13 mouse cellular contexts compared by ENCODE assay signal in genomic region chr2:103661696-103662095, GRCm38 (mm10).
DNase-seq lines count a peak whose midpoint lies in the region; ATAC-seq and TF ChIP-seq lines count a peak whose summit lies in the region.
"Had no signal": no experiment of that assay in that cellular context is flagged by ENCODE, and none has a peak within 500 bp of the region (broad histone marks: within the 10 kb centered on the region; RNA-seq: fewer than 3 reads in every experiment).

No protein-coding gene starts in this region.

- no peak for DNase-seq in gastrocnemius, adult 2 months
- no peak for DNase-seq in gastrocnemius, adult 8-10 months (ENCODE audit: low spot score in 2 of 2)
- no peak for DNase-seq in hindbrain, embryonic 11.5 days (ENCODE audit: low spot score)
- peak; percentile 49 for DNase-seq in NIH3T3 (ENCODE audit: low read depth)
- no peak for DNase-seq in heart, postnatal 0 days (ENCODE audit: low spot score)
- no peak for DNase-seq in left cerebral cortex, adult 2 months (ENCODE audit: extremely low spot score in 1 of 2, low spot score in 2 of 2)
- DNase-seq: gastrocnemius, postnatal 10 days had no signal

- H3K9ac ChIP-seq in hindbrain, embryonic 12.5 days: no peak overlapping the region
- H3K9ac ChIP-seq in hindbrain, embryonic 11.5 days (ENCODE audit: low read depth, low read length): no peak overlapping the region
- H3K9ac ChIP-seq in heart, postnatal 0 days (replicated peaks; ENCODE audit: low read depth, low read length): 0 out of 2 replicates have a peak overlapping the region, but pooled peaks have one; percentile 23
- H3K9ac ChIP-seq: forebrain, embryonic 13.5 days; lung, embryonic 15.5 days had no signal

- peaks cover 26% of the 10 kb centered on the region for H3K4me1 ChIP-seq in hindbrain, embryonic 12.5 days
- peaks cover 5% of the 10 kb centered on the region for H3K4me1 ChIP-seq in hindbrain, embryonic 11.5 days (replicated peaks; ENCODE audit: control insufficient read depth, insufficient read depth, low read length)
- peaks cover 50% of the 10 kb centered on the region for H3K4me1 ChIP-seq in heart, postnatal 0 days (ENCODE audit: control insufficient read depth, insufficient read depth)

- H3K27ac ChIP-seq in gastrocnemius, adult 2 months: peak overlapping the region; percentile 85
- 0 out of 2 replicates have a peak overlapping the region, but pooled peaks have one; percentile 45 for H3K27ac ChIP-seq in hindbrain, embryonic 12.5 days
- H3K27ac ChIP-seq in hindbrain, embryonic 11.5 days (ENCODE audit: low read depth, low read length): no peak overlapping the region
- H3K27ac ChIP-seq in heart, postnatal 0 days (ENCODE audit: low read depth): peak overlapping the region; percentile 88
- no peak overlapping the region for H3K27ac ChIP-seq in left cerebral cortex, adult 2 months
- H3K27ac ChIP-seq: forebrain, embryonic 13.5 days; layer of hippocampus, adult 2 months; lung, embryonic 15.5 days had no signal

- no peak for TF ChIP-seq EP300 in heart, postnatal 0 days (IDR thresholded peaks at IDR 0.05; ENCODE audit: low read depth)

- H3K4me2 ChIP-seq in hindbrain, embryonic 12.5 days (replicated peaks): no peak overlapping the region
- H3K4me2 ChIP-seq in hindbrain, embryonic 11.5 days (replicated peaks; ENCODE audit: low read depth, low read length): no peak overlapping the region
- H3K4me2 ChIP-seq in heart, postnatal 0 days (ENCODE audit: low read depth, low read length): no peak overlapping the region
- H3K4me2 ChIP-seq: forebrain, embryonic 13.5 days; liver, embryonic 11.5 days; lung, embryonic 15.5 days had no signal

- TF ChIP-seq CTCF in gastrocnemius, adult 2 months (IDR thresholded peaks at IDR 0.05): no peak
- no peak for TF ChIP-seq CTCF in heart, postnatal 0 days (IDR thresholded peaks at IDR 0.05; ENCODE audit: low read depth)
- TF ChIP-seq CTCF in left cerebral cortex, adult 2 months (IDR thresholded peaks at IDR 0.05): no peak

- no peak for ATAC-seq in hindbrain, embryonic 12.5 days (ENCODE audit: low FRiP score)
- no peak for ATAC-seq in hindbrain, embryonic 11.5 days (ENCODE audit: low FRiP score)
- ATAC-seq in heart, postnatal 0 days (ENCODE audit: insufficient read depth, low read depth): peak; percentile 29; the same call in 1 of the 2 replicates
- ATAC-seq: forebrain, embryonic 13.5 days had no signal

- no peaks in the 10 kb centered on the region for H3K36me3 ChIP-seq in hindbrain, embryonic 12.5 days
- H3K36me3 ChIP-seq in hindbrain, embryonic 11.5 days (ENCODE audit: control insufficient read depth, insufficient read depth, low read length): no peaks in the 10 kb centered on the region
- no peaks in the 10 kb centered on the region for H3K36me3 ChIP-seq in heart, postnatal 0 days (replicated peaks; ENCODE audit: control insufficient read depth, insufficient read depth, low read length)
- H3K36me3 ChIP-seq: lung, embryonic 15.5 days had no signal

- H3K27me3 ChIP-seq in hindbrain, embryonic 12.5 days: no peaks in the 10 kb centered on the region
- no peaks in the 10 kb centered on the region for H3K27me3 ChIP-seq in hindbrain, embryonic 11.5 days (ENCODE audit: control insufficient read depth, insufficient read depth, low read length)
- no peaks in the 10 kb centered on the region for H3K27me3 ChIP-seq in heart, postnatal 0 days (ENCODE audit: control insufficient read depth, insufficient read depth, low read length)
- H3K27me3 ChIP-seq: forebrain, embryonic 13.5 days; lung, embryonic 15.5 days had no signal

- H3K4me3 ChIP-seq in gastrocnemius, adult 2 months: no peak overlapping the region
- H3K4me3 ChIP-seq in hindbrain, embryonic 12.5 days: no peak overlapping the region
- no peak overlapping the region for H3K4me3 ChIP-seq in hindbrain, embryonic 11.5 days (ENCODE audit: low read depth, low read length)
- H3K4me3 ChIP-seq in heart, postnatal 0 days (ENCODE audit: low read depth, low read length): no peak overlapping the region
- no peak overlapping the region for H3K4me3 ChIP-seq in left cerebral cortex, adult 2 months
- H3K4me3 ChIP-seq: forebrain, embryonic 13.5 days; layer of hippocampus, adult 2 months; lung, embryonic 15.5 days; megakaryocyte, embryonic 14.5 days had no signal

- no peaks in the 10 kb centered on the region for H3K9me3 ChIP-seq in hindbrain, embryonic 12.5 days (replicated peaks)
- H3K9me3 ChIP-seq in hindbrain, embryonic 11.5 days (ENCODE audit: control insufficient read depth, low read length): no peaks in the 10 kb centered on the region
- H3K9me3 ChIP-seq in heart, postnatal 0 days (replicated peaks; ENCODE audit: control insufficient read depth, low read length): no peaks in the 10 kb centered on the region
- H3K9me3 ChIP-seq: forebrain, embryonic 13.5 days; lung, embryonic 15.5 days; megakaryocyte, embryonic 14.5 days had no signal

- 53% methylated on average over 1 of the region's 1 CpGs for WGBS in hindbrain, embryonic 12.5 days
- WGBS in hindbrain, embryonic 11.5 days: 63% methylated on average over 1 of the region's 1 CpGs
- WGBS in heart, postnatal 0 days: 29% methylated on average over 1 of the region's 1 CpGs

- intact Hi-C loops in gastrocnemius, adult 2 months (cut with DNase I): no loop called here
- intact Hi-C loops in left cerebral cortex, adult 2 months (cut with DNase I): no loop called here

Comparison
In these comparisons a context has a peak if more than half of its experiments do, and no peak if none do; other contexts are left out.
1. H3K27ac ChIP-seq: peak in gastrocnemius, adult 2 months (single experiment), hindbrain, embryonic 12.5 days (single experiment) and heart, postnatal 0 days (single experiment); none in hindbrain, embryonic 11.5 days (single experiment) and left cerebral cortex, adult 2 months (single experiment).